Mouse (Mus musculus): ENCODE measurements at regions not wholly inside any gene's neighbourhood (a gene's known extent, or its start where the extent isn't known, plus 50 kb on each side); places are given as distances from the start of the nearest gene placed in this dataset.

- TF ChIP-seq POLR2A (IDR thresholded peaks at IDR 0.05; ENCODE audit: borderline replicate concordance, low read depth, low read length): no peak
- no peak for TF ChIP-seq CTCF (IDR thresholded peaks at IDR 0.05; ENCODE audit: low read depth, low read length)
Measured at GRCm38 (mm10) chr12:79917634-79918289, 195.1 kb downstream of the Zfp36l1 start.
